Mouse (Mus musculus) common myeloid progenitor, adult 5-6 weeks (primary cell): ENCODE data around the gene Gm19935. TPM values are rescaled to one million over a fixed set of nuclear protein-coding genes. Genes with fewer than 3 reads are reported as not detected.

Experiments used
- total RNA-seq: library from RNA; stranded (forward); fragments of 200-1000, 187-1606 nt; gene quantifications from 2 replicates; pipeline ENCODE4 v1.2.3, GENCODE M21; 2017

Gm19935 gene
- total RNA-seq, 1 experiment from 2014 or later = not detected

Other genes starting within 250 kb of the Gm19935 start
- gene Chd9, start 11.0 kb upstream of the Gm19935 start, total RNA-seq = 57.2 and 83.1 TPM in 2 replicates